Comparison of ENCODE assay signal across 8 mouse cellular contexts in genomic region chr10:91183316-91183715, GRCm38 (mm10). TPM values are rescaled to one million over a fixed set of nuclear protein-coding genes. Genes with fewer than 3 reads are reported as not detected.
DNase-seq lines count a peak whose midpoint lies in the region; ATAC-seq lines count a peak whose summit lies in the region.

No protein-coding gene starts in this region.

- H3K4me1 ChIP-seq in embryonic facial prominence, embryonic 11.5 days (ENCODE audit: control insufficient read depth, insufficient read depth, low read length) = no peaks in the 10 kb centered on the region
- peaks cover 22% of the 10 kb centered on the region for H3K4me1 ChIP-seq in hindbrain, embryonic 16.5 days (ENCODE audit: control insufficient read depth, insufficient read depth, low read depth, low read length)
- peaks cover 59% of the 10 kb centered on the region for H3K4me1 ChIP-seq in liver, embryonic 12.5 days
- peaks cover 22% of the 10 kb centered on the region; the same call in 1 of the 2 replicates for H3K4me1 ChIP-seq in stomach, embryonic 14.5 days (ENCODE audit: control insufficient read depth, insufficient read depth, low read length)

- peak; percentile 54 for DNase-seq in urinary bladder, postnatal 14 days (ENCODE audit: low spot score)
- no peak for DNase-seq in urinary bladder, postnatal 4 days (ENCODE audit: low spot score in 2 of 2)
- DNase-seq in embryonic facial prominence, embryonic 11.5 days (ENCODE audit: low spot score) = peak; percentile 40
- no peak for DNase-seq in spleen, postnatal 14 days (ENCODE audit: low spot score in 2 of 2)
- no peak for DNase-seq in right cerebral cortex, postnatal 14 days

- ATAC-seq in embryonic facial prominence, embryonic 11.5 days (replicated peaks; ENCODE audit: insufficient number of reproducible peaks, low FRiP score, low TSS enrichment, low read depth) = no peak
- no peak for ATAC-seq in hindbrain, embryonic 16.5 days
- ATAC-seq in liver, embryonic 12.5 days = no peak
- ATAC-seq in stomach, embryonic 14.5 days (ENCODE audit: insufficient number of reproducible peaks, insufficient read depth, low FRiP score, low read depth) = peak; percentile 26

- H3K9ac ChIP-seq in embryonic facial prominence, embryonic 11.5 days (replicated peaks; ENCODE audit: low read length) = peak overlapping the region; percentile 5; the same call in 1 of the 2 replicates
- peak overlapping the region; percentile 53 for H3K9ac ChIP-seq in hindbrain, embryonic 16.5 days (ENCODE audit: low read depth, low read length)
- H3K9ac ChIP-seq in liver, embryonic 12.5 days = peak overlapping the region; percentile 80
- no peak overlapping the region; the same call in 1 of the 2 replicates for H3K9ac ChIP-seq in stomach, embryonic 14.5 days (replicated peaks; ENCODE audit: low read depth, low read length)

- H3K4me2 ChIP-seq in embryonic facial prominence, embryonic 11.5 days (ENCODE audit: low read depth, low read length) = no peak overlapping the region
- peak overlapping the region; percentile 68 for H3K4me2 ChIP-seq in hindbrain, embryonic 16.5 days (ENCODE audit: low read length)
- H3K4me2 ChIP-seq in liver, embryonic 12.5 days = peak overlapping the region; percentile 73
- peak overlapping the region; percentile 54 for H3K4me2 ChIP-seq in stomach, embryonic 14.5 days (replicated peaks; ENCODE audit: low read depth, low read length)

- no peaks in the 10 kb centered on the region for H3K9me3 ChIP-seq in embryonic facial prominence, embryonic 11.5 days (replicated peaks; ENCODE audit: control insufficient read depth, low read length)
- no peaks in the 10 kb centered on the region for H3K9me3 ChIP-seq in hindbrain, embryonic 16.5 days (ENCODE audit: control insufficient read depth, low read length)
- H3K9me3 ChIP-seq in liver, embryonic 12.5 days (replicated peaks) = no peaks in the 10 kb centered on the region
- H3K9me3 ChIP-seq in stomach, embryonic 14.5 days (ENCODE audit: control insufficient read depth, low read depth, low read length) = no peaks in the 10 kb centered on the region

- H3K27me3 ChIP-seq in embryonic facial prominence, embryonic 11.5 days (ENCODE audit: control insufficient read depth, insufficient read depth, low read length) = no peaks in the 10 kb centered on the region
- no peaks in the 10 kb centered on the region for H3K27me3 ChIP-seq in hindbrain, embryonic 16.5 days (replicated peaks; ENCODE audit: control insufficient read depth, insufficient read depth, low read length)
- H3K27me3 ChIP-seq in liver, embryonic 12.5 days (replicated peaks) = no peaks in the 10 kb centered on the region
- H3K27me3 ChIP-seq in stomach, embryonic 14.5 days (ENCODE audit: control insufficient read depth, insufficient read depth, low read length) = no peaks in the 10 kb centered on the region

- no peak overlapping the region for H3K4me3 ChIP-seq in embryonic facial prominence, embryonic 11.5 days (ENCODE audit: low read depth, low read length)
- peak overlapping the region; percentile 58 for H3K4me3 ChIP-seq in hindbrain, embryonic 16.5 days (ENCODE audit: low read length)
- peak overlapping the region; percentile 67; the same call in 1 of the 2 replicates for H3K4me3 ChIP-seq in liver, embryonic 12.5 days
- no peak overlapping the region for H3K4me3 ChIP-seq in stomach, embryonic 14.5 days (ENCODE audit: low read depth, low read length)

- no peak overlapping the region for H3K27ac ChIP-seq in embryonic facial prominence, embryonic 11.5 days (replicated peaks; ENCODE audit: low read depth, low read length)
- peak overlapping the region; percentile 78 for H3K27ac ChIP-seq in hindbrain, embryonic 16.5 days (ENCODE audit: low read depth, low read length)
- peak overlapping the region; percentile 99 for H3K27ac ChIP-seq in liver, embryonic 12.5 days
- peak overlapping the region; percentile 95 for H3K27ac ChIP-seq in stomach, embryonic 14.5 days (ENCODE audit: low read length)

- 41% methylated on average over 3 of the region's 3 CpGs for WGBS in embryonic facial prominence, embryonic 11.5 days
- WGBS in hindbrain, embryonic 16.5 days = 32% methylated on average over 3 of the region's 3 CpGs
- WGBS in liver, embryonic 12.5 days (ENCODE audit: insufficient replicate concordance) = 75% methylated on average over 3 of the region's 3 CpGs
- WGBS in stomach, embryonic 14.5 days = 43% methylated on average over 3 of the region's 3 CpGs

- H3K36me3 ChIP-seq in embryonic facial prominence, embryonic 11.5 days (replicated peaks; ENCODE audit: control insufficient read depth, insufficient read depth, low read depth, low read length) = no peaks in the 10 kb centered on the region
- no peaks in the 10 kb centered on the region for H3K36me3 ChIP-seq in hindbrain, embryonic 16.5 days (ENCODE audit: control insufficient read depth, insufficient read depth, low read length)
- no peaks in the 10 kb centered on the region for H3K36me3 ChIP-seq in liver, embryonic 12.5 days
- H3K36me3 ChIP-seq in stomach, embryonic 14.5 days (ENCODE audit: control insufficient read depth, insufficient read depth, low read length) = no peaks in the 10 kb centered on the region

RNA-seq across cellular contexts. Expression of gene Tmpo, which starts 2.2 kb away (rescaled TPM):
- 343 and 401 TPM in 2 replicates for polyA plus RNA-seq in embryonic facial prominence, embryonic 11.5 days (2014; fragmentation: Nextera tagmentation; extraction: Ambion mirVana)
- 68.7 and 83.7 TPM in 2 replicates for polyA plus RNA-seq in hindbrain, embryonic 16.5 days (2015; fragmentation: Nextera tagmentation; extraction: Ambion mirVana)
- polyA plus RNA-seq in liver, embryonic 12.5 days (2016; fragmentation: Nextera tagmentation; extraction: Ambion mirVana) = 215 and 229 TPM in 2 replicates
- 236 and 261 TPM in 2 replicates for polyA plus RNA-seq in stomach, embryonic 14.5 days (2014; fragmentation: Nextera tagmentation; extraction: Ambion mirVana)

RNA-seq across cellular contexts. Expression of gene Slc25a3, which starts 59.5 kb away (rescaled TPM):
- polyA plus RNA-seq in embryonic facial prominence, embryonic 11.5 days (2014; fragmentation: Nextera tagmentation; extraction: Ambion mirVana) = 421 and 443 TPM in 2 replicates
- polyA plus RNA-seq in hindbrain, embryonic 16.5 days (2015; fragmentation: Nextera tagmentation; extraction: Ambion mirVana) = 635 and 651 TPM in 2 replicates
- 282 and 297 TPM in 2 replicates for polyA plus RNA-seq in liver, embryonic 12.5 days (2016; fragmentation: Nextera tagmentation; extraction: Ambion mirVana)
- polyA plus RNA-seq in stomach, embryonic 14.5 days (2014; fragmentation: Nextera tagmentation; extraction: Ambion mirVana) = 501 and 502 TPM in 2 replicates

Comparison
In these comparisons a context has a peak if more than half of its experiments do, and no peak if none do; other contexts are left out.
1. DNase-seq: peak in urinary bladder, postnatal 14 days (single experiment) and embryonic facial prominence, embryonic 11.5 days (single experiment); none in urinary bladder, postnatal 4 days (0 of 2), spleen, postnatal 14 days (0 of 2) and right cerebral cortex, postnatal 14 days (single experiment).
2. H3K4me3 ChIP-seq: peak in hindbrain, embryonic 16.5 days (single experiment) and liver, embryonic 12.5 days (single experiment); none in embryonic facial prominence, embryonic 11.5 days (single experiment) and stomach, embryonic 14.5 days (single experiment).